Mouse (Mus musculus) hindbrain, embryonic 14.5 days (tissue): Measurements from ENCODE around the gene Orc2. TPM values are rescaled to one million over a fixed set of nuclear protein-coding genes. Genes with fewer than 3 reads are reported as not detected.

ENCODE experiments used
- ATAC-seq: fragments of 200-750 bp; cut with Nextera tagmentation; 2 replicates; pipeline ENCODE4 v1.8.0; 2017; ENCODE audit warnings: moderate number of reproducible peaks, mild to moderate bottlenecking, moderate TSS enrichment, moderate library complexity; ENCODE audit not compliant: low FRiP score
- DNase-seq: peaks from one replicate; pipeline ENCODE4 v3.0.0-alpha.2; 2015; ENCODE audit warnings: low spot score
- H3K27ac ChIP-seq: fragments of 300-500 bp; sonication (generic); 2 replicates; pipeline ENCODE4 v1.5.1; 2014; ENCODE audit warnings: mild to moderate bottlenecking, moderate library complexity
- H3K27me3 ChIP-seq: fragments of 300-500 bp; sonication (generic); 2 replicates; pipeline ENCODE4 v1.6.1; 2014; ENCODE audit warnings: mild to moderate bottlenecking, low read length, mixed read lengths; ENCODE audit not compliant: control insufficient read depth, insufficient read depth
- H3K36me3 ChIP-seq: fragments of 300-500 bp; sonication (generic); replicated peaks from 2 replicates; pipeline ENCODE4 v1.6.1; 2014; ENCODE audit not compliant: control insufficient read depth, insufficient read depth
- H3K4me1 ChIP-seq: fragments of 300-500 bp; sonication (generic); replicated peaks from 2 replicates; pipeline ENCODE4 v1.6.1; 2014; ENCODE audit warnings: antibody characterized with exemption, low read length, mixed read lengths; ENCODE audit not compliant: control insufficient read depth, insufficient read depth
- H3K4me2 ChIP-seq: fragments of 300-500 bp; sonication (generic); replicated peaks from 2 replicates; pipeline ENCODE4 v1.6.1; 2014; ENCODE audit warnings: mild to moderate bottlenecking, moderate library complexity
- H3K4me3 ChIP-seq: fragments of 300-500 bp; sonication (generic); replicated peaks from 2 replicates; pipeline ENCODE4 v1.5.1; 2014; ENCODE audit warnings: mild to moderate bottlenecking, low read length
- H3K9ac ChIP-seq: fragments of 300-500 bp; sonication (generic); 2 replicates; pipeline ENCODE4 v1.6.1; 2014
- H3K9me3 ChIP-seq: fragments of 300-500 bp; sonication (generic); 2 replicates; pipeline ENCODE4 v1.6.1; 2016; ENCODE audit warnings: low read length; ENCODE audit not compliant: control insufficient read depth
- WGBS: fragments of 180-500 bp; shearing (Covaris S2); extraction: QIAGEN DNeasy Blood & Tissue Kit; methylation state at CpG from one replicate; pipeline ENCODE4 v1.1.7; 2014; 5-methylcytosine and 5-hydroxymethylcytosine counted together
- polyA plus RNA-seq: library from polyadenylated mRNA; unstranded; fragments of >200 nt; fragmentation: Nextera tagmentation; extraction: Ambion mirVana; gene quantifications from 2 replicates; pipeline ENCODE4 v1.2.1, GENCODE M21; 2014

Gene Orc2
- polyA plus RNA-seq = 19.7 and 21.5 TPM in 2 replicates

GRCm38 (mm10) chr1:58504577-58505254 lies at the start of gene Orc2:
Gene Orc2 (minus strand): TSS chr1:58505109.
- Histone ChIP-seq H3K4me2 (peak within 1 kb of the TSS; percentile 70), H3K4me3 (peak within 1 kb of the TSS; percentile 70), H3K27me3 (no peaks in the 10 kb centered on the region), H3K4me1 (peaks cover 15% of the 10 kb centered on the region), H3K9me3 (peaks cover 18% of the 10 kb centered on the region), H3K36me3 (peaks cover 10% of the 10 kb centered on the region), H3K27ac (peak within 1 kb of the TSS; percentile 67), H3K9ac (peak within 1 kb of the TSS; percentile 77)
- ATAC-seq (peak; percentile 100), DNase-seq (peak; percentile 93)
- WGBS = under 1% methylated on average over 64 of the region's 64 CpGs

- DNase-seq (no peak), ATAC-seq (no peak)
- 90% methylated on average over 1 of the region's 1 CpGs for WGBS
- Histone ChIP-seq H3K9ac (no peak overlapping the region), H3K4me2 (no peak overlapping the region), H3K4me1 (no peaks in the 10 kb centered on the region), H3K36me3 (peaks cover 87% of the 10 kb centered on the region), H3K27me3 (no peaks in the 10 kb centered on the region), H3K27ac (no peak overlapping the region), H3K9me3 (no peaks in the 10 kb centered on the region), H3K4me3 (no peak overlapping the region)
These were observed 36.5 kb upstream of the Orc2 start for GRCm38 (mm10) chr1:58541386-58541785.

- DNase-seq (no peak), ATAC-seq (no peak)
- H3K36me3 ChIP-seq = no peaks in the 10 kb centered on the region
- H3K4me3 ChIP-seq = no peak overlapping the region
- H3K27me3 ChIP-seq = no peaks in the 10 kb centered on the region
- 96% methylated on average over 3 of the region's 3 CpGs for WGBS
- H3K9ac ChIP-seq = no peak overlapping the region
- H3K27ac ChIP-seq = no peak overlapping the region
- H3K4me2 ChIP-seq = no peak overlapping the region
- H3K9me3 ChIP-seq = peaks cover 26% of the 10 kb centered on the region
- peaks cover 15% of the 10 kb centered on the region for H3K4me1 ChIP-seq
These were observed 2.3 kb upstream of the Orc2 start for GRCm38 (mm10) chr1:58507249-58507648.

GRCm38 (mm10) chr1:58503793-58504370 lies 1.0 kb downstream of the Orc2 start:
- peak overlapping the region; percentile 77 for H3K9ac ChIP-seq
- H3K4me1 ChIP-seq = peaks cover 15% of the 10 kb centered on the region
- no peaks in the 10 kb centered on the region for H3K27me3 ChIP-seq
- peaks cover 18% of the 10 kb centered on the region for H3K36me3 ChIP-seq
- no peak overlapping the region for H3K27ac ChIP-seq
- DNase-seq (no peak), ATAC-seq (no peak)
- 29% methylated on average over 9 of the region's 9 CpGs for WGBS
- peak overlapping the region; percentile 70 for H3K4me2 ChIP-seq
- H3K9me3 ChIP-seq = peaks cover 18% of the 10 kb centered on the region
- H3K4me3 ChIP-seq = peak overlapping the region; percentile 70

GRCm38 (mm10) chr1:58503134-58503533 lies 1.8 kb downstream of the Orc2 start:
- no peak for DNase-seq
- H3K4me1 ChIP-seq = peaks cover 15% of the 10 kb centered on the region
- no peak overlapping the region for H3K27ac ChIP-seq
- peak overlapping the region; percentile 70 for H3K4me2 ChIP-seq
- ATAC-seq = no peak
- H3K9ac ChIP-seq = peak overlapping the region; percentile 77; the same call in 1 of the 2 replicates
- peaks cover 12% of the 10 kb centered on the region for H3K9me3 ChIP-seq
- H3K4me3 ChIP-seq = no peak overlapping the region
- no peaks in the 10 kb centered on the region for H3K27me3 ChIP-seq
- H3K36me3 ChIP-seq = peaks cover 24% of the 10 kb centered on the region

- Histone ChIP-seq H3K4me1 (peaks cover 11% of the 10 kb centered on the region), H3K4me2 (no peak overlapping the region), H3K27ac (no peak overlapping the region), H3K27me3 (no peaks in the 10 kb centered on the region), H3K4me3 (no peak overlapping the region), H3K9me3 (no peaks in the 10 kb centered on the region), H3K36me3 (peaks cover 58% of the 10 kb centered on the region), H3K9ac (no peak overlapping the region)
- whole genome bisulfite sequencing = 92% methylated on average over 1 of the region's 1 CpGs
- ATAC-seq = no peak
- no peak for DNase-seq
These were observed 6.2 kb downstream of the Orc2 start for GRCm38 (mm10) chr1:58498758-58499157.

DNA sequence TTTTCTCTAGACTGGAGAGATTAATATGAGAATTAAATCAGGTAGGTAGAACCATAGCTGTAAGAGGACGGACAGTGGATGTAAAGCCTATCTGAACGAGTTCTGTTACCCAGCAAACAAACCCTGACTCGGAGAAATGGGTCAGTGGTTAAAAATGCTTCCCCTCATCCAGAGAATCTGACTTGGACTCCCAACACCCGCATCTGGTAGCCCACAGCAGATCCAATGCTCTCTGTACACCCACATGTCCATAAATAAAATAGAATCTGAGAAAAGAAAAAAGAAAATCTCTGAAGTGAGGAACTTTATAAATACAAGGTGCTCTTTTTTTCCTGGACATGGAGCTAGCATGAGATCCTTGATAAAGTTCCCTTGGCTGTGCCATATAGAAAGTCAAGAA lies 7.2 kb downstream of the Orc2 start:
- Histone ChIP-seq H3K27me3 (no peaks in the 10 kb centered on the region), H3K9me3 (no peaks in the 10 kb centered on the region), H3K27ac (no peak overlapping the region), H3K4me1 (peaks cover under 1% of the 10 kb centered on the region; the same call in 1 of the 2 replicates), H3K4me2 (no peak overlapping the region), H3K9ac (no peak overlapping the region), H3K4me3 (no peak overlapping the region), H3K36me3 (peaks cover 69% of the 10 kb centered on the region)
- 93% methylated on average over 4 of the region's 4 CpGs for WGBS
- DNase-seq = no peak
- ATAC-seq = no peak

- no peaks in the 10 kb centered on the region for H3K4me1 ChIP-seq
- no peak overlapping the region for H3K27ac ChIP-seq
- peaks cover 89% of the 10 kb centered on the region for H3K36me3 ChIP-seq
- 85% methylated on average over 6 of the region's 6 CpGs for WGBS
- no peak for DNase-seq
- H3K4me2 ChIP-seq = no peak overlapping the region
- ATAC-seq = no peak
- H3K9me3 ChIP-seq = no peaks in the 10 kb centered on the region
- H3K9ac ChIP-seq = no peak overlapping the region
- H3K27me3 ChIP-seq = no peaks in the 10 kb centered on the region
- H3K4me3 ChIP-seq = no peak overlapping the region
These were observed 9.3 kb downstream of the Orc2 start for GRCm38 (mm10) chr1:58495603-58496002.

DNA sequence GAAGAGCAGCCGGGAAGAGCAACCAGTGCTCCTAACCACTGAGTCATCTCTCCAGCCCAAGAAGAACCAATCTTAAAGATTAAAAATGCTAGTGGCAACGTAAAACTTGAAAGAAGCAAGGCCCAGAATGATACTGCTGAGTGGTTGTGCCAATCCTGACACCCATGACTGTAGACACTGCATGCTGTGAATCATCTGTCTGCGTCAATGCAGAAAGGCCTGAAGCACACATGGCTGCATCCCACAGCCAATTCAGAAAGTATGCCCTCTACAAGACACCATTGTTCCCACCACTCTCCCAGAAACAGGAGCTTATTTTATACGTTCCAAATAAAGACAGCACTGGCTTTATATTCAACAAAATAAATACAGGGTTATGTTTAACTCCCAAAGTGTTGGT lies 22.3 kb downstream of the Orc2 start:
- no peak overlapping the region for H3K27ac ChIP-seq
- no peak overlapping the region for H3K4me2 ChIP-seq
- H3K9ac ChIP-seq = no peak overlapping the region
- no peaks in the 10 kb centered on the region for H3K9me3 ChIP-seq
- no peak for ATAC-seq
- 91% methylated on average over 4 of the region's 4 CpGs for WGBS
- H3K36me3 ChIP-seq = peaks cover 88% of the 10 kb centered on the region
- no peak overlapping the region for H3K4me3 ChIP-seq
- no peaks in the 10 kb centered on the region for H3K27me3 ChIP-seq
- DNase-seq = no peak
- no peaks in the 10 kb centered on the region for H3K4me1 ChIP-seq
